Mouse (Mus musculus): ENCODE data around the gene Grk2.

DNA sequence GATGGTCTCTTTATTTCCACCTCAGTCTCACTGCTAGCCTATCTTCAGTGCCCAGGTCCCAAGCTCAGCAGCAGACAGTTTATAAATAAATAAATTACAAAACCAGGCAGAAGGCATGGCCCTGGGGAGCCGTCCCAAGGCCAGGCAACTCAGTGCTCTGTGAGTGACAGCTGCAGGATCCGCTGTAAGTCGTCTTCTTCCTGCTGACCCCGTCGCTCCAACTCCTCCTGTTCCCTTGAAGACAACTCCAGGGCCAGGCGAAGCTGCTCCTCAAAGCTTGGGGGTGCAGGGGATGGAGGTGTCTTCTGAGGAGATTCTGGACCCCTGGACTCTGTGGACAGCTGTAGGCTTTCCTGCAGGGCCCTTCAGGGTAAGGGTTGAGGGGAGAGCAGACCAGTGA lies 35.8 kb downstream of the Grk2 start:
- no peak for TF ChIP-seq CTCF (conservative IDR thresholded peaks at IDR 0.05 in 1 of 2, IDR thresholded peaks at IDR 0.05 in 1 of 2; ENCODE audit: low read depth in 2 of 2, low read length in 2 of 2)
- TF ChIP-seq USF1 (IDR thresholded peaks at IDR 0.05; ENCODE audit: low read depth, low read length), result no peak
- TF ChIP-seq EP300 (IDR thresholded peaks at IDR 0.05; ENCODE audit: low read length), result no peak
- no peak for TF ChIP-seq HCFC1 (IDR thresholded peaks at IDR 0.05; ENCODE audit: low read depth, low read length)
- no peak; the same call in 1 of the 2 replicates for TF ChIP-seq POLR2A (IDR thresholded peaks at IDR 0.05; ENCODE audit: low read depth, low read length)
- TF ChIP-seq ZNF384 (IDR thresholded peaks at IDR 0.05; ENCODE audit: low read depth, low read length), result no peak
- no peak for TF ChIP-seq CHD1 (IDR thresholded peaks at IDR 0.05; ENCODE audit: low read depth, low read length)
- no peak for TF ChIP-seq KAT2A (IDR thresholded peaks at IDR 0.05; ENCODE audit: insufficient replicate concordance, low read length)
- no peak for TF ChIP-seq MAX (IDR thresholded peaks at IDR 0.05; ENCODE audit: low read length)
- TF ChIP-seq UBTF (IDR thresholded peaks at IDR 0.05; ENCODE audit: low read depth, low read length), result no peak
- no peak for TF ChIP-seq IRF4 (IDR thresholded peaks at IDR 0.05; ENCODE audit: low read depth, low read length)
- TF ChIP-seq NRF1 (IDR thresholded peaks at IDR 0.05; ENCODE audit: low read depth, low read length), result no peak
- TF ChIP-seq BHLHE40 (IDR thresholded peaks at IDR 0.05; ENCODE audit: low read depth, low read length), result no peak
- TF ChIP-seq ZC3H11A (IDR thresholded peaks at IDR 0.05; ENCODE audit: low read depth, low read length), result no peak

Measured in CH12.LX (cell line).